Mouse (Mus musculus) frontal cortex, adult 2 months (tissue): ENCODE data around the gene Gm7137. TPM values are rescaled to one million over a fixed set of nuclear protein-coding genes. Genes with fewer than 3 reads are reported as not detected.
"Not testable (repeated sequence)": the region's sequence is repeated elsewhere in the genome, so short reads cannot be mapped to it uniquely, and the experiment has no call there.

Experiments
- DNase-seq, 2 experiments: peaks; one replicate each; pipeline ENCODE4 v3.0.0; 2022; ENCODE audit warnings: low spot score in 1 of 2; ENCODE audit errors: extremely low spot score in 1 of 2
- polyA plus RNA-seq: library from polyadenylated mRNA; depleted of rRNA; stranded (reverse); fragments of >200 nt; gene quantifications from 2 replicates; pipeline ENCODE4 v1.2.3, GENCODE M21; 2012; rRNA removed

Gene Gm7137
- polyA plus RNA-seq, 1 experiment, result not detected

- DNase-seq, result no peak
Observed at GRCm38 (mm10) chr10:77753448-77753847, 34.6 kb downstream of the Gm7137 start.

DNA sequence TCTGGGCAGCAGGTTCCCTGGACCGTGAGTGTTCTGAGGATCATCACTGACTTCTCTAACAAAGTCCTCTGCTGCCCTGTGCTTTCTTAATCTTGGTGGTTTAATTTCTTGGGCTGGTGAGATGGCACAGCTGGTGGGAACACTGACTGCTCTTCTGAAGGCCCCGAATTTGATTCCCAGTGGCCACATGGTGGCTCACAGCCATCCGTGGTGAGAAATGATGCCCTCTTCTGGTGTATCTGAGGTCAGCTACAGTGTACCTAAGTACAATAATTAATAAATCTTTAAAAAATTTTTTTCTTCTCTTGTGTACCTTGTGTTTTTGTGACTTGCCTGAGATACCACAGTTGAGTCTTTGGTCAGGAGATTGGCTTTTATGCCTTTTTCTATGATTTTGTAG lies 35.7 kb downstream of the Gm7137 start:
- DNase-seq, result not testable (repeated sequence)

DNA sequence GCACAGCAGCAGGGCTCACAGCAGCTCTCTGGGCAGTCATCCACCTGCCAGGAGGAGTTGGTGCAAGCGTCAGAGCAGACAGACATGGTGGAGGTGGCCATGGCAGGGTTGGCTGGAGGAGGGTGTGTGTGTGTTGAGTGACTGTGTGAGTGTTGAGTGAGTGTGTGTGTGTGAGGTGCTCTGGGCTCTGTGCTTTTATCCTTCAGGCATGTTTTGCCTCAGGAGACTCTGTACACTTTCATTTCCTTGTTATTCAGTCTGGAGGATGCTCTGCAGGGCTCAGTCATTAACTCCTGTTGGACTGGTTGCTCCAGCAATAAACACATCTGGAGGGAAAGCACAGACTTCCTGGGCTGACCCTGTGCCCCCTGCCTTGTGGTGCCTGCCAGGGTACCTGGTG lies 36.7 kb downstream of the Gm7137 start, which contains the start of gene Gm9736:
Gene Gm9736 (minus strand): TSS at position 101 of the 400 bp plus-strand sequence.
- DNase-seq, result not testable (repeated sequence)

- DNase-seq, result not testable (repeated sequence)
Observed at GRCm38 (mm10) chr10:77750686-77751085, 37.3 kb downstream of the Gm7137 start.

GRCm38 (mm10) chr10:77741924-77742688 lies 45.9 kb downstream of the Gm7137 start, which contains the start of gene Gm18596:
Gene Gm18596, minus strand, starts transcription at chr10:77742638.
- not testable (repeated sequence) for DNase-seq

- DNase-seq, result no peak
Observed at GRCm38 (mm10) chr10:77738929-77739328, 49.1 kb downstream of the Gm7137 start.

Other genes with a start within 250 kb of the Gm7137 start
- gene Pttg1ip, start 206.5 kb downstream of the Gm7137 start, polyA plus RNA-seq, result 125 and 132 TPM in 2 replicates
- 358 and 364 TPM in 2 replicates for gene Sumo3, start 182.1 kb downstream of the Gm7137 start, polyA plus RNA-seq
- gene Gm49325, start 182.0 kb downstream of the Gm7137 start, polyA plus RNA-seq, result 15.9 and 23.0 TPM in 2 replicates
- 47.9 and 51.8 TPM in 2 replicates for gene Ube2g2, start 165.9 kb downstream of the Gm7137 start, polyA plus RNA-seq
- 0.04 TPM in 1 of 2 replicates, not detected in the other for gene Tspear, start 101.6 kb downstream of the Gm7137 start, polyA plus RNA-seq
- gene Gm19402, start 97.4 kb downstream of the Gm7137 start, polyA plus RNA-seq, result not detected in 2 replicates
- not detected in 2 replicates for gene Gm9508, start 91.0 kb downstream of the Gm7137 start, polyA plus RNA-seq
- not detected in 2 replicates for gene Gm10272, start 81.6 kb downstream of the Gm7137 start, polyA plus RNA-seq
- not detected in 2 replicates for gene Gm10024, start 76.7 kb downstream of the Gm7137 start, polyA plus RNA-seq
- not detected in 2 replicates for gene Gm10142, start 72.4 kb downstream of the Gm7137 start, polyA plus RNA-seq
- gene Krtap12-1, start 67.6 kb downstream of the Gm7137 start, polyA plus RNA-seq, result not detected in 2 replicates
- gene Gm10100, start 61.7 kb downstream of the Gm7137 start, polyA plus RNA-seq, result not detected in 2 replicates
- not detected in 2 replicates for gene Gm18596, start 45.6 kb downstream of the Gm7137 start, polyA plus RNA-seq
- not detected in 2 replicates for gene Gm9736, start 36.8 kb downstream of the Gm7137 start, polyA plus RNA-seq
- gene Gm3233, start 28.5 kb downstream of the Gm7137 start, polyA plus RNA-seq, result not detected in 2 replicates
- not detected in 2 replicates for gene Gm3238, start 16.9 kb downstream of the Gm7137 start, polyA plus RNA-seq
- not detected in 2 replicates for gene Gm7138, start 11.3 kb downstream of the Gm7137 start, polyA plus RNA-seq
- not detected in 2 replicates for gene Gm3250, start 5.7 kb downstream of the Gm7137 start, polyA plus RNA-seq
- not detected in 2 replicates for gene Gm9639, start 6.9 kb upstream of the Gm7137 start, polyA plus RNA-seq
- gene Gm19668, start 10.9 kb upstream of the Gm7137 start, polyA plus RNA-seq, result not detected in 2 replicates
- not detected in 2 replicates for gene Gm9507, start 23.6 kb upstream of the Gm7137 start, polyA plus RNA-seq
- gene Gm2696, start 26.5 kb upstream of the Gm7137 start, polyA plus RNA-seq, result not detected in 2 replicates
- gene Krtap10-4, start 38.9 kb upstream of the Gm7137 start, polyA plus RNA-seq, result not detected in 2 replicates
- gene Krtap10-10, start 47.7 kb upstream of the Gm7137 start, polyA plus RNA-seq, result not detected in 2 replicates
- not detected in 2 replicates for gene Gm36176, start 58.6 kb upstream of the Gm7137 start, polyA plus RNA-seq
- gene Gm10318, start 64.7 kb upstream of the Gm7137 start, polyA plus RNA-seq, result not detected in 2 replicates
- gene Gm3285, start 73.8 kb upstream of the Gm7137 start, polyA plus RNA-seq, result not detected in 2 replicates
- gene Lrrc3, start 114.3 kb upstream of the Gm7137 start, polyA plus RNA-seq, result 5.6 and 6.3 TPM in 2 replicates
- 22.5 and 28.3 TPM in 2 replicates for gene Trpm2, start 182.4 kb upstream of the Gm7137 start, polyA plus RNA-seq
- gene 1810043G02Rik, start 190.3 kb upstream of the Gm7137 start, polyA plus RNA-seq, result 66.6 and 82.8 TPM in 2 replicates
- gene Pfkl, start 221.9 kb upstream of the Gm7137 start, polyA plus RNA-seq, result 164 and 180 TPM in 2 replicates